Mouse (Mus musculus) heart, embryonic 14.5 days (tissue): Measurements from ENCODE around the gene Tspan5. TPM values are rescaled to one million over a fixed set of nuclear protein-coding genes. Genes with fewer than 3 reads are reported as not detected.

ENCODE experiments used
- ATAC-seq: fragments of 200-750 bp; cut with Nextera tagmentation; 2 replicates; pipeline ENCODE4 v1.8.0; 2017; ENCODE audit warnings: low read depth, moderate TSS enrichment; ENCODE audit not compliant: insufficient number of reproducible peaks, insufficient read depth, low FRiP score
- H3K27ac ChIP-seq, 2 experiments: fragments of 200-500 bp in 1 of 2; fragments of 300-500 bp in 1 of 2; sonication (generic) in 1 of 2; replicated peaks in 1 of 2; 2 replicates each; pipeline ENCODE4 v1.5.1; 2012 to 2014; ENCODE audit warnings: low read depth in 2 of 2, low read length in 2 of 2, control low read depth in 1 of 2, mild to moderate bottlenecking in 1 of 2, mixed read lengths in 1 of 2; ENCODE audit not compliant: control insufficient read depth in 1 of 2, insufficient read depth in 1 of 2
- H3K27me3 ChIP-seq: fragments of 300-500 bp; sonication (generic); 2 replicates; pipeline ENCODE4 v1.6.1; 2014; ENCODE audit warnings: mild to moderate bottlenecking, low read length, control low read depth; ENCODE audit not compliant: control insufficient read depth, insufficient read depth
- H3K36me3 ChIP-seq: fragments of 300-500 bp; sonication (generic); 2 replicates; pipeline ENCODE4 v1.6.1; 2014; ENCODE audit warnings: mild to moderate bottlenecking, control low read depth, low read length, mixed read lengths; ENCODE audit not compliant: control insufficient read depth, insufficient read depth
- H3K4me1 ChIP-seq, 2 experiments: fragments of 200-500 bp in 1 of 2; fragments of 300-500 bp in 1 of 2; sonication (generic) in 1 of 2; 2 replicates each; pipeline ENCODE4 v1.6.1; 2012 to 2014; ENCODE audit warnings: low read length in 2 of 2, control low read depth in 1 of 2, mixed read lengths in 1 of 2; ENCODE audit not compliant: control insufficient read depth in 2 of 2, insufficient read depth in 2 of 2
- H3K4me2 ChIP-seq: fragments of 300-500 bp; sonication (generic); 2 replicates; pipeline ENCODE4 v1.6.1; 2014; ENCODE audit warnings: mild to moderate bottlenecking, low read length
- H3K4me3 ChIP-seq, 2 experiments: fragments of 200-500 bp in 1 of 2; fragments of 300-500 bp in 1 of 2; sonication (generic) in 1 of 2; 2 replicates each; pipeline ENCODE4 v1.5.1; 2012 to 2014; ENCODE audit warnings: low read length in 2 of 2, mild to moderate bottlenecking in 2 of 2, control low read depth in 1 of 2, low read depth in 1 of 2, moderate library complexity in 1 of 2; ENCODE audit not compliant: control insufficient read depth in 1 of 2, insufficient read depth in 1 of 2
- H3K9ac ChIP-seq: fragments of 300-500 bp; sonication (generic); 2 replicates; pipeline ENCODE4 v1.6.1; 2014; ENCODE audit warnings: mild to moderate bottlenecking, low read length
- H3K9me3 ChIP-seq: fragments of 300-500 bp; sonication (generic); 2 replicates; pipeline ENCODE4 v1.6.1; 2016; ENCODE audit warnings: low read length, control low read depth; ENCODE audit not compliant: control insufficient read depth
- WGBS: fragments of 180-500 bp; shearing (Covaris S2); extraction: QIAGEN DNeasy Blood & Tissue Kit; methylation state at CpG from one replicate; pipeline ENCODE4 v1.1.7; 2014; 5-methylcytosine and 5-hydroxymethylcytosine counted together
- polyA plus RNA-seq: library from polyadenylated mRNA; unstranded; fragments of >200 nt; fragmentation: Nextera tagmentation; extraction: Ambion mirVana; gene quantifications from 2 replicates; pipeline ENCODE4 v1.2.1, GENCODE M21; 2014

Tspan5 gene
- polyA plus RNA-seq, 1 experiment from 2014 or later = 17.4 TPM

GRCm38 (mm10) chr3:138859666-138860065 lies 117.7 kb downstream of the Tspan5 start:
- H3K27ac ChIP-seq = no peak overlapping the region

GRCm38 (mm10) chr3:138860257-138860760 lies 118.3 kb downstream of the Tspan5 start:
- H3K4me1 ChIP-seq = peaks cover 0 to 10% of the 10 kb centered on the region in 2 experiments; a peak in 3 of 4 replicates
- no peak overlapping the region for H3K27ac ChIP-seq
- H3K9ac ChIP-seq = no peak overlapping the region
- H3K4me3 ChIP-seq = no peak overlapping the region
- ATAC-seq = no peak
- H3K9me3 ChIP-seq = no peaks in the 10 kb centered on the region
- H3K36me3 ChIP-seq = no peaks in the 10 kb centered on the region
- H3K27me3 ChIP-seq = no peaks in the 10 kb centered on the region
- WGBS = 83% methylated on average over 11 of the region's 11 CpGs
- H3K4me2 ChIP-seq = no peak overlapping the region

More at GRCm38 (mm10) chr3:138859666-138860065, 117.7 kb downstream of the Tspan5 start:
- Histone ChIP-seq H3K9ac (no peak overlapping the region), H3K4me3 (no peak overlapping the region), H3K27me3 (no peaks in the 10 kb centered on the region), H3K9me3 (no peaks in the 10 kb centered on the region), H3K36me3 (no peaks in the 10 kb centered on the region), H3K4me1 (peaks cover 0 to 14% of the 10 kb centered on the region in 2 experiments; a peak in 3 of 4 replicates), H3K4me2 (no peak overlapping the region)
- 39% methylated on average over 8 of the region's 8 CpGs for WGBS
- ATAC-seq = no peak; the same call in 1 of the 2 replicates

GRCm38 (mm10) chr3:138861032-138861431 lies 119.0 kb downstream of the Tspan5 start:
- Histone ChIP-seq H3K9ac (no peak overlapping the region), H3K27ac (no peak overlapping the region), H3K9me3 (no peaks in the 10 kb centered on the region), H3K4me1 (peaks cover 0 to 7% of the 10 kb centered on the region in 2 experiments; a peak in 3 of 4 replicates), H3K4me3 (no peak overlapping the region), H3K27me3 (no peaks in the 10 kb centered on the region), H3K4me2 (no peak overlapping the region), H3K36me3 (no peaks in the 10 kb centered on the region)
- no peak for ATAC-seq
- WGBS = 70% methylated on average over 9 of the region's 9 CpGs

GRCm38 (mm10) chr3:138861589-138861988 lies 119.6 kb downstream of the Tspan5 start:
- 61% methylated on average over 3 of the region's 3 CpGs for WGBS
- Histone ChIP-seq H3K4me2 (no peak overlapping the region), H3K36me3 (no peaks in the 10 kb centered on the region), H3K9ac (no peak overlapping the region), H3K4me1 (peaks cover 0 to 7% of the 10 kb centered on the region in 2 experiments; a peak in 3 of 4 replicates), H3K27ac (no peak overlapping the region), H3K4me3 (no peak overlapping the region), H3K9me3 (no peaks in the 10 kb centered on the region; the same call in 1 of the 2 replicates), H3K27me3 (no peaks in the 10 kb centered on the region)
- no peak for ATAC-seq

- Histone ChIP-seq H3K36me3 (no peaks in the 10 kb centered on the region), H3K4me1 (peaks cover 0 to 2% of the 10 kb centered on the region in 2 experiments; a peak in 3 of 4 replicates), H3K9me3 (no peaks in the 10 kb centered on the region; the same call in 1 of the 2 replicates), H3K4me3 (no peak overlapping the region), H3K4me2 (no peak overlapping the region), H3K27me3 (no peaks in the 10 kb centered on the region), H3K9ac (no peak overlapping the region), H3K27ac (no peak overlapping the region)
- 79% methylated on average over 12 of the region's 12 CpGs for WGBS
- no peak for ATAC-seq
Observed at GRCm38 (mm10) chr3:138864166-138864648, 122.2 kb downstream of the Tspan5 start.

- ATAC-seq = no peak
- no peak overlapping the region for H3K27ac ChIP-seq
- H3K4me2 ChIP-seq = no peak overlapping the region
- H3K27me3 ChIP-seq = no peaks in the 10 kb centered on the region
- no peaks in the 10 kb centered on the region; the same call in 1 of the 2 replicates for H3K9me3 ChIP-seq
- no peak overlapping the region for H3K9ac ChIP-seq
- no peaks in the 10 kb centered on the region; a peak in 3 of 4 replicates for H3K4me1 ChIP-seq
- WGBS = 73% methylated on average over 5 of the region's 5 CpGs
- no peaks in the 10 kb centered on the region for H3K36me3 ChIP-seq
- no peak overlapping the region for H3K4me3 ChIP-seq
Observed at GRCm38 (mm10) chr3:138865271-138865670, 123.3 kb downstream of the Tspan5 start.

- ATAC-seq = no peak
- Histone ChIP-seq H3K36me3 (no peaks in the 10 kb centered on the region), H3K4me1 (no peaks in the 10 kb centered on the region; a peak in 2 of 4 replicates), H3K27me3 (no peaks in the 10 kb centered on the region), H3K4me2 (no peak overlapping the region), H3K9me3 (no peaks in the 10 kb centered on the region; the same call in 1 of the 2 replicates), H3K27ac (no peak overlapping the region), H3K9ac (no peak overlapping the region), H3K4me3 (no peak overlapping the region)
- WGBS = 82% methylated on average over 16 of the region's 16 CpGs
Observed at GRCm38 (mm10) chr3:138867149-138867848, 125.3 kb downstream of the Tspan5 start.
